Mouse (Mus musculus) olfactory bulb, adult 2 months (tissue): ENCODE data around the gene Tmf1. TPM values are rescaled to one million over a fixed set of nuclear protein-coding genes. Genes with fewer than 3 reads are reported as not detected.

Experiments used
- H3K27ac ChIP-seq: fragments of 200-500 bp; 2 replicates; pipeline ENCODE4 v1.5.1; 2012; ENCODE audit warnings: low read depth, low read length; ENCODE audit not compliant: insufficient read depth
- H3K4me1 ChIP-seq: fragments of 200-500 bp; 2 replicates; pipeline ENCODE4 v1.6.1; 2012; ENCODE audit warnings: low read length; ENCODE audit not compliant: control insufficient read depth, insufficient read depth
- H3K4me3 ChIP-seq: fragments of 200-500 bp; 2 replicates; pipeline ENCODE4 v1.5.1; 2012; ENCODE audit warnings: mild to moderate bottlenecking, low read depth, low read length, moderate library complexity; ENCODE audit not compliant: insufficient read depth
- CTCF ChIP-seq: fragments of 200-500 bp; IDR thresholded peaks from 2 replicates; pipeline ENCODE4 v1.5.1; 2012; ENCODE audit warnings: low read depth, mild to moderate bottlenecking, low read length, moderate library complexity; ENCODE audit not compliant: insufficient read depth
- POLR2A ChIP-seq: fragments of 200-500 bp; IDR thresholded peaks from 2 replicates; pipeline ENCODE4 v1.6.1; 2012; ENCODE audit warnings: mild to moderate bottlenecking, low read depth, low read length, moderate library complexity; ENCODE audit not compliant: insufficient read depth
- WGBS: fragments of 180-500 bp; shearing (Covaris S2); methylation state at CpG from one replicate; pipeline ENCODE4 v1.1.7; 2018; 5-methylcytosine and 5-hydroxymethylcytosine counted together
- polyA plus RNA-seq: library from polyadenylated mRNA; stranded (reverse); fragments of >200 nt; gene quantifications from 2 replicates; pipeline ENCODE4 v1.2.4, GENCODE M21; 2012; ENCODE audit warnings: low replicate concordance; ENCODE audit not compliant: missing spikeins, insufficient read depth, insufficient read length

Tmf1 gene
- polyA plus RNA-seq, 1 experiment = not detected

GRCm38 (mm10) chr6:97124336-97125010 is 54.4 kb downstream of the Tmf1 start:
- TF ChIP-seq POLR2A = no peak
- no peak for TF ChIP-seq CTCF
- WGBS = 33% methylated on average over 10 of the region's 10 CpGs
- Histone ChIP-seq H3K4me3 (no peak overlapping the region), H3K27ac (0 out of 2 replicates have a peak overlapping the region, but pooled peaks have one; percentile 64), H3K4me1 (0 out of 2 replicates have a peak, but pooled peaks cover 2% of the 10 kb centered on the region)

- TF ChIP-seq CTCF (no peak), POLR2A (no peak)
- WGBS = 63% methylated on average over 4 of the region's 4 CpGs
- H3K4me1 ChIP-seq = 0 out of 2 replicates have a peak, but pooled peaks cover 2% of the 10 kb centered on the region
- no peak overlapping the region for H3K27ac ChIP-seq
- H3K4me3 ChIP-seq = no peak overlapping the region
These were observed 58.0 kb downstream of the Tmf1 start for GRCm38 (mm10) chr6:97120922-97121321.

GRCm38 (mm10) chr6:97118327-97118726 is 60.6 kb downstream of the Tmf1 start:
- TF ChIP-seq POLR2A = no peak
- no peak overlapping the region for H3K4me3 ChIP-seq
- no peak overlapping the region for H3K27ac ChIP-seq
- WGBS = 93% methylated on average over 3 of the region's 3 CpGs
- H3K4me1 ChIP-seq = no peaks in the 10 kb centered on the region

GRCm38 (mm10) chr6:97116896-97117295 is 62.0 kb downstream of the Tmf1 start:
- 89% methylated on average over 5 of the region's 5 CpGs for WGBS

GRCm38 (mm10) chr6:97114821-97115220 is 64.1 kb downstream of the Tmf1 start:
- WGBS = 77% methylated on average over 3 of the region's 3 CpGs
- TF ChIP-seq CTCF (no peak), POLR2A (no peak)
- no peaks in the 10 kb centered on the region for H3K4me1 ChIP-seq
- no peak overlapping the region for H3K27ac ChIP-seq
- H3K4me3 ChIP-seq = no peak overlapping the region

More at GRCm38 (mm10) chr6:97116896-97117295, 62.0 kb downstream of the Tmf1 start:
- Histone ChIP-seq H3K27ac (no peak overlapping the region), H3K4me1 (no peaks in the 10 kb centered on the region), H3K4me3 (no peak overlapping the region)
- TF ChIP-seq POLR2A (no peak), CTCF (no peak)

GRCm38 (mm10) chr6:97112177-97112576 is 66.7 kb downstream of the Tmf1 start:
- no peak overlapping the region for H3K27ac ChIP-seq
- WGBS = 89% methylated on average over 8 of the region's 8 CpGs
- no peaks in the 10 kb centered on the region for H3K4me1 ChIP-seq
- TF ChIP-seq CTCF (no peak), POLR2A (no peak)
- H3K4me3 ChIP-seq = no peak overlapping the region

GRCm38 (mm10) chr6:97106777-97107176 is 72.1 kb downstream of the Tmf1 start:
- TF ChIP-seq POLR2A (no peak), CTCF (no peak)
- 10% methylated on average over 2 of the region's 2 CpGs for WGBS
- Histone ChIP-seq H3K4me1 (no peaks in the 10 kb centered on the region), H3K27ac (no peak overlapping the region), H3K4me3 (no peak overlapping the region)

GRCm38 (mm10) chr6:97106106-97106505 is 72.8 kb downstream of the Tmf1 start:
- WGBS = 88% methylated on average over 8 of the region's 8 CpGs
- H3K27ac ChIP-seq = no peak overlapping the region

GRCm38 (mm10) chr6:97104264-97104852 is 74.6 kb downstream of the Tmf1 start:
- H3K27ac ChIP-seq = no peak overlapping the region
- H3K4me3 ChIP-seq = no peak overlapping the region
- no peak for TF ChIP-seq POLR2A
- no peak for TF ChIP-seq CTCF
- H3K4me1 ChIP-seq = no peaks in the 10 kb centered on the region
- 93% methylated on average over 7 of the region's 7 CpGs for WGBS

More at GRCm38 (mm10) chr6:97106106-97106505, 72.8 kb downstream of the Tmf1 start:
- Histone ChIP-seq H3K4me3 (no peak overlapping the region), H3K4me1 (no peaks in the 10 kb centered on the region)
- TF ChIP-seq CTCF = no peak
- no peak for TF ChIP-seq POLR2A

Other genes with a start within 250 kb of the Tmf1 start
- gene Fam19a4, start 118.7 kb downstream of the Tmf1 start, polyA plus RNA-seq = not detected in 2 replicates
- not detected in 2 replicates for gene Eogt, start 29.9 kb downstream of the Tmf1 start, polyA plus RNA-seq
- not detected in 2 replicates for gene Uba3, start 26.5 kb upstream of the Tmf1 start, polyA plus RNA-seq
- not detected in 2 replicates for gene Arl6ip5, start 31.6 kb upstream of the Tmf1 start, polyA plus RNA-seq
- not detected in 2 replicates for gene Lmod3, start 73.6 kb upstream of the Tmf1 start, polyA plus RNA-seq